Mouse (Mus musculus) heart, embryonic 15.5 days (tissue): Measurements from ENCODE around the gene Wars2. TPM values are rescaled to one million over a fixed set of nuclear protein-coding genes. Genes with fewer than 3 reads are reported as not detected.

Source experiments
- ATAC-seq: fragments of 200-750 bp; cut with Nextera tagmentation; replicated peaks from 2 replicates; pipeline ENCODE4 v1.8.0; 2017; ENCODE audit warnings: low read depth, moderate TSS enrichment; ENCODE audit not compliant: insufficient number of reproducible peaks, insufficient read depth, low FRiP score
- H3K27ac ChIP-seq: fragments of 300-500 bp; sonication (generic); 2 replicates; pipeline ENCODE4 v1.5.1; 2015; ENCODE audit warnings: mild to moderate bottlenecking, inconsistent platforms
- H3K27me3 ChIP-seq: fragments of 300-500 bp; sonication (generic); 2 replicates; pipeline ENCODE4 v1.6.1; 2015; ENCODE audit warnings: inconsistent platforms
- H3K36me3 ChIP-seq: fragments of 300-500 bp; sonication (generic); 2 replicates; pipeline ENCODE4 v1.6.1; 2015; ENCODE audit warnings: mild to moderate bottlenecking, inconsistent platforms
- H3K4me1 ChIP-seq: fragments of 300-500 bp; sonication (generic); replicated peaks from 2 replicates; pipeline ENCODE4 v1.6.1; 2015; ENCODE audit warnings: inconsistent platforms
- H3K4me2 ChIP-seq: fragments of 300-500 bp; sonication (generic); 2 replicates; pipeline ENCODE4 v1.6.1; 2015; ENCODE audit warnings: inconsistent platforms, mild to moderate bottlenecking, moderate library complexity
- H3K4me3 ChIP-seq: fragments of 300-500 bp; sonication (generic); 2 replicates; pipeline ENCODE4 v1.5.1; 2015; ENCODE audit warnings: mild to moderate bottlenecking, inconsistent platforms
- H3K9ac ChIP-seq: fragments of 300-500 bp; sonication (generic); 2 replicates; pipeline ENCODE4 v1.6.1; 2015; ENCODE audit warnings: mild to moderate bottlenecking, inconsistent platforms
- H3K9me3 ChIP-seq: fragments of 300-500 bp; sonication (generic); replicated peaks from 2 replicates; pipeline ENCODE4 v1.6.1; 2016; ENCODE audit warnings: inconsistent platforms
- WGBS: fragments of 180-500 bp; shearing (Covaris S2); methylation state at CpG from one replicate; pipeline ENCODE4 v1.1.7; 2015; ENCODE audit warnings: mixed read lengths; 5-methylcytosine and 5-hydroxymethylcytosine counted together
- polyA plus RNA-seq: library from polyadenylated mRNA; unstranded; fragments of >200 nt; fragmentation: Nextera tagmentation; extraction: Ambion mirVana; gene quantifications from 2 replicates; pipeline ENCODE4 v1.2.1, GENCODE M21; 2015

Wars2 gene
- polyA plus RNA-seq, 1 experiment from 2014 or later: 6.2 TPM

DNA sequence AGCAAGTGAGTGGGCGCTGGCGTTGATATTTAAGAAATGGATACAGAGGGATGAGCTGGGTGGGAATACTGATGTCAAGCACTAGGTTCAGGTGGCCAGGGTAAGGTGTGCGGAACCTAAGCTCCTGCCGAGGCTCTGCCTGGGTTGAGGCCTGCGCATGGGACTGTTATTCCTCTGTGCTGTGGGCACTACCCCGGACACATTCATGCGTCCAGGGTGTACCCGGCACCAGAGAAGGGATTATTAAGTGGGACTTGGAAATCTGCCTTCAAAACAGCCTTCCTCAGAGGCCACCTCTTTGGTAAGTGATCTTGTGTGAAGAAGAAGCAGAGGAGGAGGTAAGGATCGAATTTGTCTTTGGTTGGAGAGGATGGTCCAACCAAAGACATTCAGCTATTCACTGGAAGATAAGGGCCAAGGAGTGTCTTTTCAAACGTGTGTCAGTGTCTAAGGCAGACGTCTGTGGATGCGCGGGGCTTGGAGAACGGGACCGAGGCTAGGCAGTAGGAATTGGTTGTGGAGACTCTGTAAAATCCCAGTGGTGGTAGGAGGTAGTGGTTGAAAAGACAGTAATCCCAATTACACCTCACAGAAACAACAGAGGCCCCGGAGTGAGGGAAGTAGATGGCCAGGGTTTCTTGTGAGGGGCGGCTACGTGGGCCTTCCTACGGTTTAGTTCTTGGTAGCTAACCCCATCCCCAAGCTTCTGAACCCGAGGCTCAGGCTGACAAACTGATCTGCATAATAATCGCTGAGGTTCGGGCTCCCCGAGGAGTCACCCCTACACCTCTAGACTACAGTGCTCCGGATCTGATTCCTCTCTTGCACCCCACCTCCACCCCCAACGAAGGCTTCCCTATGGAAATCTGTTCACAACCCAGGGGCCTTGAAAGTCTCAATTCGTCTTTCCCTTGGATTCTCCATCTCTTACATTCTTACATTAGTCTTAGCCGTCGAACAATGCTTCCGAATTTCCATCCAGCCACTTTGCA is 117.0 kb downstream of the Wars2 start:
- Histone ChIP-seq H3K27ac (no peak overlapping the region), H3K4me3 (no peak overlapping the region), H3K9ac (no peak overlapping the region), H3K4me2 (no peak overlapping the region), H3K9me3 (no peaks in the 10 kb centered on the region), H3K4me1 (peaks cover 16% of the 10 kb centered on the region), H3K27me3 (peaks cover 92% of the 10 kb centered on the region), H3K36me3 (no peaks in the 10 kb centered on the region)
- no peak for ATAC-seq
- WGBS: 4% methylated on average over 29 of the region's 29 CpGs

DNA sequence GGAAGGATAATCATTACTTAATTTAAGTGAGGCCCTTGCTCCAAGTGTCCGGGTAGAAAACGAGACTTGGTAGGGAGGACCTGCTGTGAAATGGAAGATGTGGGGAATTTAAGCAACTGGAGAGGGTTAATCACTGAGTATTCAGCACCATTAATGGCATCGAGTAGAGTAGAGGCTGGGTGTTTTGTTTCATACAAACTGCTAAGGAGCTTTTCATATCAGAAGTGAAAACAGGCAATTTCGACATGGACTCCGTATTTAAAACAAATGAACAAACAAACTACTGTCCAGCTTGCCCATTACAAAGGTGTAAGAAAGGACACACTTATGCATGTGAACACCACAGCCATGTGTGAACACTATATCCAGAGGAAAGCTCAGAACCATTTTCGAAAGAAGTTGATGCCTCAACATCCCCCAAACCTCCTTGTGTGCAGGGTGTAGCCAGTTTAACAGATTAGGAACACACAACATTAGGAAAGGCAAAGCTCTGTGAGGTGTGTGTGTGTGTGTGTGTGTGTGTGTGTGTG is 118.9 kb downstream of the Wars2 start:
- no peak for ATAC-seq
- Histone ChIP-seq H3K4me3 (no peak overlapping the region), H3K9ac (no peak overlapping the region), H3K36me3 (no peaks in the 10 kb centered on the region), H3K4me1 (0 out of 2 replicates have a peak, but pooled peaks cover 3% of the 10 kb centered on the region), H3K27me3 (peaks cover 95% of the 10 kb centered on the region), H3K27ac (no peak overlapping the region), H3K4me2 (no peak overlapping the region), H3K9me3 (no peaks in the 10 kb centered on the region)
- WGBS: 10% methylated on average over 6 of the region's 6 CpGs

DNA sequence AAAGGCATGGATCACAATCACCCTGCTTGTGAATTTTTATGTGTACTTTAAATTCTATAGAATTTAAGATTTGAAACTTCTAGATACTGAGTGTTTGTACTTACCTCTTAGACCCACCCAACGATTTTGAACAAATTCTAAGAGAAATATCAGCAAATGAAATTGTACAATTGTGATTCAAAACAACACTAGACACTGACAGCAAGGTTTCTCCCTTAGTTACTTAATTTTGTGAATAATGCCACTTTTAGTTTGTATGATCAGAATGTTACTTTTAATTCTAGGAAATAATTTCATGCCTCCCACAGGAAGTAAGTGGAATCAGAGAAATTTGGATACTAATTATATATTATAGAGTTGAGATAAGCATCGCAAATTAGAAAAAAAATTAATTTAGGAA is 119.5 kb downstream of the Wars2 start:
- Histone ChIP-seq H3K4me2 (no peak overlapping the region), H3K9ac (no peak overlapping the region), H3K27ac (no peak overlapping the region), H3K4me3 (no peak overlapping the region), H3K4me1 (0 out of 2 replicates have a peak, but pooled peaks cover 3% of the 10 kb centered on the region), H3K36me3 (no peaks in the 10 kb centered on the region), H3K9me3 (no peaks in the 10 kb centered on the region), H3K27me3 (peaks cover 95% of the 10 kb centered on the region)
- WGBS: 33% methylated on average over 2 of the region's 2 CpGs
- no peak for ATAC-seq

DNA sequence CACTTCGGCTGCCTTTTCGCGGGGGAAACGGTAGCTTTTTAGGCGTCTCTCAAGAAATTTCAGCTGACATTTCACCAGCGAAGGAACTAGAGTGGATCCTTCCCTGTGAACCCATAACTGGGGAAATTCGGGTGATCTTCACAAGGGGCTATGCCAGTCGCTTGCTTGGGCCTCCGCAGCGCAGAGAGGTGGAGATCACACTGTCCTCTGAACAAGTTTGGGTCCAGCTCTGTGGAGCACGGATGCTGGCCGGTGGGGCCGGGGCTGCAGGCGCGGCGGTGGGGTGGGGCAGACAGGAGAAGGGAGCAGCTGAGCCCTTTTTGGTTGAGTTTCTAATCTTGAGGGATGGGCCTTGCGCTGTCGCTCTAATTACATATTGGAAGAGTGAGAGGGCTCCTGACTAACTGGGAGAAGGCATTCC is 120.5 kb downstream of the Wars2 start:
- WGBS: 3% methylated on average over 18 of the region's 18 CpGs
- Histone ChIP-seq H3K36me3 (no peaks in the 10 kb centered on the region), H3K9ac (no peak overlapping the region), H3K4me1 (0 out of 2 replicates have a peak, but pooled peaks cover 3% of the 10 kb centered on the region), H3K27me3 (peaks cover 95% of the 10 kb centered on the region), H3K4me2 (no peak overlapping the region), H3K4me3 (no peak overlapping the region), H3K27ac (no peak overlapping the region), H3K9me3 (no peaks in the 10 kb centered on the region)
- ATAC-seq: no peak

GRCm38 (mm10) chr3:99261986-99262385 is 121.1 kb downstream of the Wars2 start:
- Histone ChIP-seq H3K36me3 (no peaks in the 10 kb centered on the region), H3K4me2 (no peak overlapping the region), H3K9me3 (no peaks in the 10 kb centered on the region), H3K27me3 (peaks cover 95% of the 10 kb centered on the region), H3K4me1 (0 out of 2 replicates have a peak, but pooled peaks cover under 1% of the 10 kb centered on the region), H3K9ac (no peak overlapping the region), H3K4me3 (no peak overlapping the region), H3K27ac (no peak overlapping the region)
- 13% methylated on average over 2 of the region's 2 CpGs for WGBS
- ATAC-seq: no peak

DNA sequence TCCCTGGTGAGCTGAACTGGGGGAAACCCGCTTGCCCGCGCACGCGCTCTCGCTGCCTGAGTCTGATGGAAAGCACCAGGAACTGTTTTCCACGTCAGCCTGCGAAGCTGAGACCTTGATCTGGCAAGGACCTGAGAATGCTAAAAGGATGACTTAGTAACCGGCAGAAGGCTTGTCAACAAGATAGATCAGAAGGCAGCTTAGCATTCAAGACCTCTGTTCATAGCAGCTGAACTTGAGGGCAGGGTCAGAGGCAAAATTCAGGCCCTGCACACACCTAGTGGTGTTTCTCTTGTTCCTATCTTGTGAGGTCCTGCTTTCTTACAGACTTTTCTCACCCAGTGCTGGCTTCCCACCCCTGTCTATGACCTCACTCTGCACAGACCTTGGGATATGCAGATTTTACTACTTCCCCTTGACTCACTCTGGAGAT is 122.6 kb downstream of the Wars2 start:
- 29% methylated on average over 9 of the region's 9 CpGs for WGBS
- no peak overlapping the region for H3K4me2 ChIP-seq
- no peak for ATAC-seq
- H3K4me3 ChIP-seq: no peak overlapping the region
- no peaks in the 10 kb centered on the region for H3K9me3 ChIP-seq
- H3K27ac ChIP-seq: no peak overlapping the region
- no peaks in the 10 kb centered on the region for H3K4me1 ChIP-seq
- H3K9ac ChIP-seq: no peak overlapping the region
- H3K27me3 ChIP-seq: peaks cover 90% of the 10 kb centered on the region
- no peaks in the 10 kb centered on the region for H3K36me3 ChIP-seq

DNA sequence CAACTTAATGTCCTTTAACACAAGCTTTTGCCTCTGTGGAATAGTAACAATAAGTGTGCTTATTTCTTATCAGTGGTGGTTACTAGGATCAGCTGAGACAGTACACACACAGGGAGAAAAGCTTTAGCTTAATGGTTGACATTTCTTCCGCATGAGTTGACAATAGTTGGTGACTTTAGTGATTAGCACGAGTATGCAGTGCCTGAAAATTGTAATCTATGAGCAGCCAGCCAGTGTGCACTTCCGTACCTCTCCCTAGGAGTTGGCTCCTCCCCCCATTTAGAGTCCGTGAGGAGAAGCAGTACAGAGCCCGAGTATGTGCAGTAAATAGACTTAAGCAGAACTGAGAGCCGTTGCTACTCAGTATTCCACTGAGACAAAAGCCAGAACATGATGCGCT is 123.8 kb downstream of the Wars2 start:
- Histone ChIP-seq H3K27ac (no peak overlapping the region), H3K9me3 (no peaks in the 10 kb centered on the region), H3K4me1 (no peaks in the 10 kb centered on the region), H3K4me2 (no peak overlapping the region), H3K4me3 (no peak overlapping the region), H3K9ac (no peak overlapping the region), H3K27me3 (peaks cover 78% of the 10 kb centered on the region), H3K36me3 (no peaks in the 10 kb centered on the region)
- no peak for ATAC-seq
- 31% methylated on average over 7 of the region's 7 CpGs for WGBS

DNA sequence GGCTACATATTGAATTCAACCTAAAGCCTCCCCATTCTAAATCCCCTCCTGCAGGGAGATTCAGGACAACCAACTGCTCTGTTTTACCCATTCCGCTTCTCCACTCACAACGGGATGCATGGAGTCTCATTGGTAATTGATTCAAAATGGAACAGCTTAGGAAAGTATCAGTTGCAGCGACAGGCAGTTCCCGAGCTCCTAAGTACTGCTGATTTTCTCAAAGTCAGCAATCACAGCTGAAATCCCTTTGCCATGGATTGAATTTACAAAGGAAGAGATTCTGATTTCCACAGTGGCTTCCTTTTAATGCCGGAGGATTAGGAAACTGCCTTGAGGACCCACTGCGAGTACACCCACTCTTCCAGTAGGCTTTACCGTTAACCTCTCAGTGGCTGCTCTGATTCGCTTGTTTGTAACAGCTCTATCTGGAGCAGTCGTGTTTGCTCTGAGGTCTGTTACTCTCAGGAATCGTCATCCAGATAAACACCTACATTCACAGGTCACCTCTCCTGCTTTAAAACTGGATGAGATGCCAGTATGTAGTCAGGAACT is 126.0 kb downstream of the Wars2 start:
- no peak for ATAC-seq
- no peak overlapping the region for H3K27ac ChIP-seq

DNA sequence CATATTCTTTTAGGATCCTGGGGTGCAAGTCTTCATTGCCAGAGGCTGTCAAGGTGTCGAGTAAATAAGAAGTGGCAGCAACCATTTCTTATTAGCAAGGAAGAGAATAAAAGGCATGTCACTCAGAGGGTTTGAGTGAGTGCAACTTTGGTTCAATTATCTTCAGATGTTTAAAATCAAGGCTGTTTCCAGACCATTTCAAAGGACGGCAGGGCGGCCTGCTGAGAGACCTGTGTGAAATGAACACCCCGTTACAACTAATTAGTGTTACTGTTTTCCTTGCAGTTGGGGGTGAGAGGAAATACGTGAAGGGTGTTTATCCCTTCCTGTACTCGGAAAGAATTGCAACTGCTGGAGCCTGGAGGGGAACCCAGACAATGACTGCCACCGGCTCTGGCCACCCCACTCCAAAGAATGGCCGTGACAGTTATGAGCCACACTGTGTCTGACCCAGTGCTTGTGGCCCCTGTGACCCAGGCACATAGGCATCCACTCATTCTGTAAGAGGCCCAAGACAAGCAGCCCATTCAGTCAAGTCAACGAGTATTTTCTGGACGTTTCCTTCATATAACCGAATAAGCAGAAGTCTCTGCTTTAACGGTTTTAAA is 137.2 kb downstream of the Wars2 start:
- no peak for ATAC-seq
- Histone ChIP-seq H3K9ac (no peak overlapping the region), H3K4me2 (no peak overlapping the region), H3K9me3 (no peaks in the 10 kb centered on the region), H3K36me3 (no peaks in the 10 kb centered on the region), H3K27me3 (0 out of 2 replicates have a peak, but pooled peaks cover 9% of the 10 kb centered on the region), H3K4me3 (no peak overlapping the region), H3K27ac (no peak overlapping the region), H3K4me1 (no peaks in the 10 kb centered on the region)
- 61% methylated on average over 12 of the region's 12 CpGs for WGBS

More for the DNA sequence above, 126.0 kb downstream of the Wars2 start:
- Histone ChIP-seq H3K4me2 (no peak overlapping the region), H3K4me3 (no peak overlapping the region), H3K9ac (no peak overlapping the region), H3K27me3 (peaks cover 62% of the 10 kb centered on the region), H3K4me1 (no peaks in the 10 kb centered on the region), H3K36me3 (no peaks in the 10 kb centered on the region), H3K9me3 (no peaks in the 10 kb centered on the region)
- 53% methylated on average over 10 of the region's 10 CpGs for WGBS

DNA sequence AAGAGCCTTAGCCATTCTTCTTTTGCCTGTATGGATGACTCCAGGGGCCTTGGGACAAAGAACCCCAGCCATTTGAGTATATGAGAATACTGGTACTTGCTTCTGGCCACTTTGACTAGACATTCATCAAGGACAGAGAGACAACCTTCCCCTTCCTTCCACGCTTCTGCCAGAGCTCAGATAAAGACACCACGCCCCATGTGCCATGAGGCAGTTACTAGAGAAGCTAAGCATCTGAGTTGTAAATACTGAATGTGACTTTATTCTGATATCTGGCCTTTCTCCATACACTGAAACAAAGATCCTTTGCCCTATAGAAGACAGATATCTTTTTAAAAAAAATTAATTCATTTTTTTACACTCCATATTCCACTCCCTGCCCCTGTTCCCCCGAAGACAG is 138.8 kb downstream of the Wars2 start:
- no peaks in the 10 kb centered on the region for H3K9me3 ChIP-seq
- H3K9ac ChIP-seq: no peak overlapping the region
- 0 out of 2 replicates have a peak, but pooled peaks cover 9% of the 10 kb centered on the region for H3K27me3 ChIP-seq
- ATAC-seq: no peak
- H3K4me3 ChIP-seq: no peak overlapping the region
- 61% methylated on average over 3 of the region's 3 CpGs for WGBS
- H3K4me1 ChIP-seq: no peaks in the 10 kb centered on the region
- no peaks in the 10 kb centered on the region for H3K36me3 ChIP-seq
- no peak overlapping the region for H3K27ac ChIP-seq
- H3K4me2 ChIP-seq: no peak overlapping the region

DNA sequence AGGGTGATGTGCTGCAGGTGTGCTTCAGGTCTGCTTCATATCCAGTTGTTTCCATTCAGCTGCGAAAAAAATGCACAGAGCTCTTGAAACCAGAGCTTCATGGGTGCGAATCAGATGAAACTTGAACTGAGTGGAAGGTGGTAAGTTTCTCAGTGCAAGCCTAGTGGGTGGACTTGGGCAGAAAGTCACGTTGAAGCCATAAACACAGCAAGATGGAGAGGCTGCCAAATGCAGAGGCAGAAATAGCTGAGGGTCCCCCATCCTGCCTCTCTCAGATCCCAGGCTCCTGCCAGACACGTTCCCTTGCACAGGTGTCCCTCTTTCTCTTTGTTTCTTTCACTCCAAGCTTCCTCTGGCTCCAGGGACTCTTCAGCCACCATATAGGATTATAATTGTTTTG is 140.6 kb downstream of the Wars2 start:
- ATAC-seq: no peak
- Histone ChIP-seq H3K4me1 (no peaks in the 10 kb centered on the region), H3K4me2 (no peak overlapping the region), H3K4me3 (no peak overlapping the region), H3K27ac (no peak overlapping the region), H3K9me3 (no peaks in the 10 kb centered on the region), H3K9ac (no peak overlapping the region), H3K36me3 (no peaks in the 10 kb centered on the region), H3K27me3 (0 out of 2 replicates have a peak, but pooled peaks cover 9% of the 10 kb centered on the region)
- WGBS: 56% methylated on average over 4 of the region's 4 CpGs
